Mouse (Mus musculus) heart, embryonic 16.5 days (tissue): ENCODE data around the gene Git2. TPM values are rescaled to one million over a fixed set of nuclear protein-coding genes. Genes with fewer than 3 reads are reported as not detected.

Experiments
- ATAC-seq: fragments of 200-750 bp; cut with Nextera tagmentation; replicated peaks from 2 replicates; pipeline ENCODE4 v1.8.0; 2017; ENCODE audit warnings: moderate number of reproducible peaks; ENCODE audit not compliant: insufficient read depth, low FRiP score; ENCODE audit errors: extremely low read depth
- H3K27ac ChIP-seq: fragments of 300-500 bp; sonication (generic); 2 replicates; pipeline ENCODE4 v1.5.1; 2014; ENCODE audit warnings: mild to moderate bottlenecking, low read length, control low read depth, moderate library complexity
- H3K27me3 ChIP-seq: fragments of 300-500 bp; sonication (generic); 2 replicates; pipeline ENCODE4 v1.6.1; 2014; ENCODE audit warnings: low read length, mixed read lengths; ENCODE audit not compliant: control insufficient read depth, insufficient read depth
- H3K36me3 ChIP-seq: fragments of 300-500 bp; sonication (generic); 2 replicates; pipeline ENCODE4 v1.6.1; 2014; ENCODE audit not compliant: control insufficient read depth, insufficient read depth
- H3K4me1 ChIP-seq: fragments of 300-500 bp; sonication (generic); 2 replicates; pipeline ENCODE4 v1.6.1; 2014; ENCODE audit warnings: low read length, mixed read lengths; ENCODE audit not compliant: control insufficient read depth, insufficient read depth
- H3K4me2 ChIP-seq: fragments of 300-500 bp; sonication (generic); 2 replicates; pipeline ENCODE4 v1.6.1; 2014; ENCODE audit warnings: low read depth, mild to moderate bottlenecking, control low read depth, low read length
- H3K4me3 ChIP-seq: fragments of 300-500 bp; sonication (generic); 2 replicates; pipeline ENCODE4 v1.5.1; 2014; ENCODE audit warnings: mild to moderate bottlenecking, control low read depth, low read length
- H3K9ac ChIP-seq: fragments of 300-500 bp; sonication (generic); 2 replicates; pipeline ENCODE4 v1.6.1; 2014; ENCODE audit warnings: low read length, control low read depth
- H3K9me3 ChIP-seq: fragments of 300-500 bp; sonication (generic); replicated peaks from 2 replicates; pipeline ENCODE4 v1.6.1; 2016; ENCODE audit warnings: low read length; ENCODE audit not compliant: control insufficient read depth
- WGBS: fragments of 180-500 bp; shearing (Covaris S2); extraction: QIAGEN DNeasy Blood & Tissue Kit; methylation state at CpG from one replicate; pipeline ENCODE4 v1.1.7; 2014; 5-methylcytosine and 5-hydroxymethylcytosine counted together
- polyA plus RNA-seq: library from polyadenylated mRNA; unstranded; fragments of >200 nt; fragmentation: Nextera tagmentation; extraction: Ambion mirVana; gene quantifications from 2 replicates; pipeline ENCODE4 v1.2.1, GENCODE M21; 2015

The Git2 gene
- polyA plus RNA-seq, 1 experiment from 2014 or later: 46.6 TPM

DNA sequence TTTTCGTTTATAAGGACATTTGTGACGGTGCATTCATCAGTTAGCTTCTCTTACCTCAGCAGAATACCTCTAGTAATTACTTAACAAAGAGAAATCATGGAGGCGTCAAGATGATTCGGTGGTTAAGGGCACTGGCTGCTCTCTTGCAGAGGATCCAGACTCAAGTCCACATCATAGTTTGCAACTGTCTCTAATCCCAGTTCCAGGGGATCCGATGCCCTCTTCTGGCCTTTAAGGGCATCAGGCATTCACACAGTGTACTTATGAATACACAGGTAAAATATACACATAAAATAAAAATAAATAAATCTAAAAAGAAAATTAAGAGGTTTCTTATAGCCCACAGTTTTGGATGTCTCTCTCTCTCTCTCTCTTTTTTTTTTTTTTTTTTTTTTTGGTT lies 79.5 kb downstream of the Git2 start:
- H3K4me2 ChIP-seq: no peak overlapping the region
- no peaks in the 10 kb centered on the region for H3K36me3 ChIP-seq
- H3K27ac ChIP-seq: no peak overlapping the region
- peaks cover 2% of the 10 kb centered on the region; the same call in 1 of the 2 replicates for H3K27me3 ChIP-seq
- peaks cover 4% of the 10 kb centered on the region for H3K4me1 ChIP-seq
- 0 out of 2 replicates have a peak, but pooled peaks cover 2% of the 10 kb centered on the region for H3K9me3 ChIP-seq
- no peak overlapping the region for H3K4me3 ChIP-seq
- ATAC-seq: no peak
- H3K9ac ChIP-seq: no peak overlapping the region
- 63% methylated on average over 5 of the region's 5 CpGs for WGBS

DNA sequence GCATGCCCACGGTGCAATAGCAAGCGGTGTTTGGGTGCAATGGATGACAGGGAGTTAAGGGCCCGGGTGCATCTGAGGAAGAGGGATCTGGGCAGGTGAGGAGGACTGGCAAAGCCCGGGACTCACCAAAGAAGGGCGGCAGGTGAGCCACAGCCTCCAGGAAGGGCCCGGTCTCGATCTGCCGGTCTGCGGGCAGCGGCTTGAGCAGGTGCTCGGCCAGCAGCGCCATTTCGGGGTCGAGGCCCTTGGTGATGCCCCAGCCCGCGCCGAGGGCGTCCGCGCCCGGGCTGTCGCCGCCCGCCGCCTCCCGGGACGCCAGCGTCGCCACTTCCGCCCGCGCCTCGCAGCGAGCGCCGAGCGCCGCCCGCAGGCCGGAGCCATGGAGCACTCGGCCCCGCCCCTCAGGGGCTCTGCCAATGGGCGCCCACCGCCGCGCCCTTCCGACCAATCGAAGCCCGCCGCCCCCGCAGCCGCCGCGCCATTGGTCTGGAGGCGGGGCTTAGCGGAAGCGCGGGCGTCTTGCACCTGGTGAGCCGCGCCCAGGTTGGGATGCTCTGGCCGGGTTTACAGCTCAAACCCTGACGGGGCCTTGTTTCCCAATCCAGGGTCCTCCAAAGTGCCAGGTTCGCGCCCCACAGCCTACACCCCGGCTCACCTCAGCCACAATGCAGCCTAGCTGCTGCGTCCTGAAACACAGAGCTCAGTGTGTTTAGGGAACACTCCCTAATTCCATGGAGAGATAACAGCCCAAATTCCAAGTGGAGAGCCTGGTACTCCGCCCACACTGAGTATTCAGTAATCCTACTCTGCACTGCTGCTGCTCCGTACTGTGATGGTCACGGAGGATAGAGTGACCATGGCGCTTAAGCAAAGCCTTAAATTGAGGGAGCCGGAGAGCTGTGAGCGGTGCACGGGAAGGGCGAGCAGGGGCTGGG lies 84.4 kb downstream of the Git2 start, which contains the start of gene Gltp:
Gene Gltp (minus strand): TSS at position 352 of the 935 bp plus-strand sequence.
- Histone ChIP-seq H3K27me3 (no peaks in the 10 kb centered on the region; the same call in 1 of the 2 replicates), H3K9me3 (no peaks in the 10 kb centered on the region), H3K27ac (peak within 1 kb of the TSS; percentile 52; the same call in 1 of the 2 replicates), H3K4me2 (peak within 1 kb of the TSS; percentile 97), H3K9ac (peak within 1 kb of the TSS; percentile 88), H3K4me1 (peaks cover 12% of the 10 kb centered on the region), H3K36me3 (no peaks in the 10 kb centered on the region), H3K4me3 (peak within 1 kb of the TSS; percentile 84)
- WGBS: 4% methylated on average over 75 of the region's 75 CpGs
- ATAC-seq: peak; percentile 98

DNA sequence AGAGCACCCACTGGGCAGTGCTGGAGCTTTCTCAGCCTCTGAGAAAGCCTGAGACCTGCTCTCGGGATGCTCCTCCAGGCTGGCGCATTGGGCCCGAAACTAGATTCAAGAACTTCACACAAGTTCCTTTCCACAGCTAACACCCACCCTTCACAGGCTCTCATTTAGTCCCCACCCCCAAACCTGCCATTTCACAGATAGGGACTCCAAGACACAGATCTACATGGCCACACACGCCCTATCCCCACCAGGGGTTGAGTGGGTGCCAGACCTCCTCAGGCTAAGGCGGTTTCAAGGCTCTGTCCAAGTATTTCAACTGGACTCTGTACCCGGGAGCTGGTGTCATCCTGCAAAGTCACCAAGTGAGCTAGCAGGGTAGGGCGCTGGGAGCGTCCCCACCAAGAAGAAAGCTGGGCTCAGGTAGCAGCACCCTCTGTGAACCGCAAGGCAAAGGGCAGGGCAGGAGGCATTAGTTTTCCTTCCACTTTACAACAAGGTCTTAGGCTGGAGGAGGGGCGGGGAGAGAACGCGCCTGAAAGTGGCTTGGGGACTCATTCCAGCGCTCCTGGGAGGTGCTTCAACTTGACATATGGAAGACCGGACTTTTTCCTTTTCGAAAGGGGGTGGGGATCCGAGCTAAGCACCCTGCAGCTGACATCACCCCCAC lies 85.5 kb downstream of the Git2 start:
- no peaks in the 10 kb centered on the region; the same call in 1 of the 2 replicates for H3K27me3 ChIP-seq
- H3K36me3 ChIP-seq: no peaks in the 10 kb centered on the region
- peak overlapping the region; percentile 88 for H3K9ac ChIP-seq
- H3K4me3 ChIP-seq: peak overlapping the region; percentile 84
- peaks cover 12% of the 10 kb centered on the region for H3K4me1 ChIP-seq
- H3K27ac ChIP-seq: no peak overlapping the region
- 19% methylated on average over 16 of the region's 16 CpGs for WGBS
- H3K4me2 ChIP-seq: peak overlapping the region; percentile 97
- no peak for ATAC-seq
- H3K9me3 ChIP-seq: no peaks in the 10 kb centered on the region

DNA sequence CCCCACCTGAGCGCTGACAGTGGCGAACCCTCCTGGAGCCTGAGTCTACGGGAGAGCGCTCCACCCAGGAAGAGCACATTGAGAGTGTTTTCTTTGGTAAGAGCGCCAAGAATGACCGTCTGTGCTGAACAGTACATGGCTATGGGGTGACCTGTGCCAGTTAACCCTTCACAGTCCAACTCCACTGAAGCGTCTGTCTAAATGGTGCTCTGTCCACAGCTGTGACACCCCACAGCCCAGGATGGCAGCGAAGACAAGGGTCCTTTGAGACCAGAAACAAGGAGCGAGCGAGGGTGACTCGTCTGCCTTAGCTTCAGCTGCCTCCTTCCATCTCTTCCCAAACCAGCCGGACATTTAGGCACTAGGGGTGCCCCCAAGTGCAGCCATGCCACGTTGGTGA lies 86.6 kb downstream of the Git2 start:
- Histone ChIP-seq H3K9ac (no peak overlapping the region), H3K4me1 (peaks cover 15% of the 10 kb centered on the region), H3K27me3 (no peaks in the 10 kb centered on the region), H3K4me3 (no peak overlapping the region), H3K36me3 (no peaks in the 10 kb centered on the region), H3K9me3 (no peaks in the 10 kb centered on the region), H3K27ac (no peak overlapping the region), H3K4me2 (no peak overlapping the region)
- 84% methylated on average over 13 of the region's 13 CpGs for WGBS
- ATAC-seq: no peak

DNA sequence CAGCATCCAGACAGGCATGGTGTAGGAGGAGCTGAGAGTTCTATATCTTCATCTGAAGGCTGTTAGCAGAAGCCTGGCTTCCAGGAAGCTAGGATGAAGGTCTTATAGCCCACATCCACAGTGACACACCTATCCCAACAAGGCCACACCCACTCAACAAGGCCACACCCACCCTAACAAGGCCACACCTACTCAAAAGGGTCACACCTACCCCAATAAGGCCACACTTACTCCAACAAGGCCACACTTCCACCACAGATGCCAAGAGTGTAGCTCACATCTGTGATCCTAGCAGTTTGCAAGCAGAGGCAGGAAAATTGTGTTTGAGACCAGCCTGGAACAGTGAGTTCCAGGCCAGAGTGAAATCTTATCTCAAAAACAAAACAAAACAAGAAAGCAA lies 87.4 kb downstream of the Git2 start:
- Histone ChIP-seq H3K36me3 (no peaks in the 10 kb centered on the region), H3K27ac (no peak overlapping the region), H3K9me3 (no peaks in the 10 kb centered on the region), H3K4me2 (no peak overlapping the region), H3K4me1 (peaks cover 15% of the 10 kb centered on the region), H3K4me3 (no peak overlapping the region), H3K9ac (no peak overlapping the region), H3K27me3 (no peaks in the 10 kb centered on the region)
- no peak for ATAC-seq

DNA sequence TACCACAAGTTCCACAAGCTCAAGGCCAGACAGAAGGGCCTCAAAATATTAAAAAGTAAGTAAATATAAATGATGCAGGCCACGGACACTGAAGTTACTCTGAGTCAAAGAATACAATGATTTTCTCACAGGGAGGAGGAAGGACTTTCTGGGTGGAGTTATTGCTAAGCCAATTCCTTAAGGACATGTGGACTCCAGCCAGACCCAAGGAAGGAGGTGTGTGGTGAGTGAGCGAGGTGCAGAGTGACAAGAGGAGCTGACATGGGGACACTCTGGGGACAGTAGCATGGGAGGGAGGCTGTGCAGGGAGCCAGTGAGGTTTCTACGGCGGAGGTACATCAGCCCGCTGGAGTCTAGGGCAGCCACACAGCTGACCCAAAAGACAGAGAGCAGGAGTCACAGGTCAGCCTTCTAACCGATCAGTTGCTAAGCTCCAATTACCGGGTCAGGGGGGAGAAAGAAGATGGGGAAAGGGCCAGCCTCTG lies 88.5 kb downstream of the Git2 start:
- Histone ChIP-seq H3K4me2 (no peak overlapping the region), H3K9me3 (no peaks in the 10 kb centered on the region), H3K4me3 (no peak overlapping the region), H3K27me3 (no peaks in the 10 kb centered on the region), H3K4me1 (peaks cover 17% of the 10 kb centered on the region), H3K36me3 (no peaks in the 10 kb centered on the region), H3K9ac (no peak overlapping the region), H3K27ac (no peak overlapping the region)
- no peak for ATAC-seq
- WGBS: 56% methylated on average over 7 of the region's 7 CpGs

DNA sequence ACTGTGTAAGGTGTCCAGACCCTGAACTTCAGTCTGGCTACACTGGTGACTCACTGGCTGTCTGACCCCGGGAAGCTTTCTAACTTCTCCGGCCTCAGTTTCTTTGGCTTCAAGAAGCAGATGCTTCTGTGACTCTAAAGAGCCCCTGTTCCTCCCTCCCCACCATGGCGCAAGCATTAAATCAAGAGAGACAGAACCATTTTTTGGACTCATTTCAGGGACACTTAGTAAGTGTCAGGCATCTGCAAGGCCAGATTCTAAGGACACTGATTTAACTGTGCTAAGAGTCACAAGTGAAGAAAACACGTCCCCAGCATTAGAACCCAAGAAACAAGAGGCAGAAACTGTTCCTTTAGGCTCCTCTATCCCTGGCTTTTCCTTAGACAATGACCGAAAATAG lies 89.3 kb downstream of the Git2 start:
- no peak overlapping the region for H3K9ac ChIP-seq
- H3K27me3 ChIP-seq: no peaks in the 10 kb centered on the region
- ATAC-seq: no peak
- no peaks in the 10 kb centered on the region for H3K36me3 ChIP-seq
- H3K9me3 ChIP-seq: no peaks in the 10 kb centered on the region
- H3K4me2 ChIP-seq: no peak overlapping the region
- no peak overlapping the region for H3K27ac ChIP-seq
- WGBS: 87% methylated on average over 5 of the region's 5 CpGs
- H3K4me1 ChIP-seq: peaks cover 21% of the 10 kb centered on the region
- no peak overlapping the region for H3K4me3 ChIP-seq

DNA sequence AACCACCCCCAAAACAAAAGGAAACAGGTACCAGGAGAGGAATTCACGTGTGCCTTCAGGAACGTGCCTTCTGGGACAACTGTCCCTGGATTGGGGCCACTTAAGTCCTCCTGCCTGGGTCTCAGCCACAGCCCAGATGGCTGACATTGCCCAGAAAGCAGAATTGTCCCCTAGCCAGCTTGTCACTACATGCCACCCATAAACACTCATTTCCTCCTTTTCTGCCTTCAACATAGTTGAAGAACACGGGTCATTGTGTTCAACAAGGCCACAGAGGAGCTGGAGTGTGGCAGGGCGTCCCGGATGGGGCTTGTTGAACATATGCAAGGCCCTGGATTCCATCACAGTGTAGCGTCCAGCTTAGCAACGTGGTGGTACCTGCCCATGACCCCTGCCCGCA lies 93.6 kb downstream of the Git2 start:
- Histone ChIP-seq H3K27ac (peak overlapping the region; percentile 54), H3K9me3 (no peaks in the 10 kb centered on the region), H3K4me3 (no peak overlapping the region), H3K4me1 (peaks cover 16% of the 10 kb centered on the region), H3K4me2 (no peak overlapping the region), H3K9ac (no peak overlapping the region), H3K27me3 (no peaks in the 10 kb centered on the region), H3K36me3 (peaks cover 6% of the 10 kb centered on the region; the same call in 1 of the 2 replicates)
- whole genome bisulfite sequencing: 61% methylated on average over 8 of the region's 8 CpGs
- no peak for ATAC-seq
